Mouse (Mus musculus) lung, postnatal 0 days (tissue): Measurements from ENCODE around the gene D730048I06Rik.

Experiments used
- CTCF ChIP-seq: IDR thresholded peaks from 2 replicates; pipeline ENCODE4 v1.5.1; 2016; ENCODE audit warnings: antibody characterized with exemption, mild to moderate bottlenecking
- EP300 ChIP-seq: IDR thresholded peaks from 2 replicates; pipeline ENCODE4 v1.6.1; 2016; ENCODE audit warnings: antibody characterized with exemption, mild to moderate bottlenecking, control low read depth

- no peak for TF ChIP-seq CTCF
- TF ChIP-seq EP300, result no peak
Observed at GRCm38 (mm10) chr9:35756843-35757242, 33.1 kb downstream of the D730048I06Rik start.
